Mouse (Mus musculus) MEL (cell line): Measurements from ENCODE around the gene Slitrk5. TPM values are rescaled to one million over a fixed set of nuclear protein-coding genes. Genes with fewer than 3 reads are reported as not detected.

Experiments
- DNase-seq: peaks from one replicate; pipeline ENCODE4 v3.0.0; 2011; ENCODE audit warnings: low read depth, low spot score
- H3K27ac ChIP-seq: 2 replicates; pipeline ENCODE4 v1.5.1; 2012; ENCODE audit warnings: low read depth, mild to moderate bottlenecking, control low read depth, low read length, moderate library complexity; ENCODE audit not compliant: control insufficient read depth
- H3K27me3 ChIP-seq, 2 experiments: fragments of 150-350 bp in 1 of 2; sonication (generic) in 1 of 2; 2 replicates each; pipeline ENCODE4 v1.6.1; 2012; ENCODE audit warnings: low read length in 2 of 2, mild to moderate bottlenecking in 2 of 2, improper control_type of control experiment in 1 of 2, moderate library complexity in 1 of 2; ENCODE audit not compliant: insufficient read depth in 2 of 2, control insufficient read depth in 1 of 2
- H3K36me3 ChIP-seq, 2 experiments: 2 replicates each; pipeline ENCODE4 v1.6.1; 2012 to 2014; ENCODE audit warnings: low read length in 2 of 2, improper control_type of control experiment in 1 of 2, inconsistent platforms in 1 of 2, mild to moderate bottlenecking in 1 of 2; ENCODE audit not compliant: insufficient read depth in 2 of 2, control insufficient read depth in 1 of 2
- H3K4me1 ChIP-seq, 2 experiments: fragments of 150-350 bp in 1 of 2; sonication (generic) in 1 of 2; 2 replicates each; pipeline ENCODE4 v1.6.1; 2012; ENCODE audit warnings: low read length in 2 of 2, improper control_type of control experiment in 1 of 2, mild to moderate bottlenecking in 1 of 2; ENCODE audit not compliant: insufficient read depth in 2 of 2, control insufficient read depth in 1 of 2
- H3K4me3 ChIP-seq, 2 experiments: fragments of 150-350 bp in 1 of 2; sonication (generic) in 1 of 2; 2 replicates each; pipeline ENCODE4 v1.5.1; 2012; ENCODE audit warnings: low read depth in 2 of 2, low read length in 2 of 2, mild to moderate bottlenecking in 2 of 2, moderate library complexity in 2 of 2, control low read depth in 1 of 2, improper control_type of control experiment in 1 of 2; ENCODE audit not compliant: control insufficient read depth in 1 of 2, insufficient read depth in 1 of 2
- H3K79me2 ChIP-seq: 2 replicates; pipeline ENCODE4 v1.6.1; 2012; ENCODE audit warnings: mild to moderate bottlenecking, low read length, moderate library complexity; ENCODE audit not compliant: control insufficient read depth, poor library complexity, insufficient read depth
- H3K9ac ChIP-seq: 2 replicates; pipeline ENCODE4 v1.6.1; 2012; ENCODE audit warnings: low read depth, mild to moderate bottlenecking, control low read depth, low read length, moderate library complexity; ENCODE audit not compliant: control insufficient read depth, poor library complexity, severe bottlenecking
- H3K9me3 ChIP-seq: fragments of 150-350 bp; sonication (generic); replicated peaks from 2 replicates; pipeline ENCODE4 v1.6.1; 2012; ENCODE audit warnings: mild to moderate bottlenecking, low read length, improper control_type of control experiment, moderate library complexity; ENCODE audit not compliant: insufficient read depth
- CHD1 ChIP-seq: IDR thresholded peaks from 2 replicates; pipeline ENCODE4 v1.6.1; 2012; ENCODE audit warnings: low read depth, mild to moderate bottlenecking, inconsistent platforms, low read length, improper control_type of control experiment
- CTCF ChIP-seq, 3 experiments: IDR thresholded peaks in 2 of 3; conservative IDR thresholded peaks in 1 of 3; 2 replicates each; pipeline ENCODE4 v1.5.1; 2011 to 2012; ENCODE audit warnings: low read length in 3 of 3, low read depth in 2 of 3, mild to moderate bottlenecking in 2 of 3, improper control_type of control experiment in 1 of 3, inconsistent platforms in 1 of 3, mixed read lengths in 1 of 3, moderate library complexity in 1 of 3; ENCODE audit not compliant: control insufficient read depth in 1 of 3, insufficient read depth in 1 of 3, poor library complexity in 1 of 3, severe bottlenecking in 1 of 3
- E2F4 ChIP-seq: IDR thresholded peaks from 2 replicates; pipeline ENCODE4 v1.6.1; 2011; ENCODE audit warnings: low read depth, low read length, improper control_type of control experiment, borderline replicate concordance
- EP300 ChIP-seq, 2 experiments: IDR thresholded peaks; 2 replicates each; pipeline ENCODE4 v1.6.1; 2011; ENCODE audit warnings: improper control_type of control experiment in 2 of 2, low read length in 2 of 2, low read depth in 1 of 2, mild to moderate bottlenecking in 1 of 2
- JUND ChIP-seq: IDR thresholded peaks from 2 replicates; pipeline ENCODE4 v1.6.1; 2011; ENCODE audit warnings: low read depth, mild to moderate bottlenecking, improper control_type of control experiment, low read length
- MAZ ChIP-seq: IDR thresholded peaks from 2 replicates; pipeline ENCODE4 v1.6.1; 2012; ENCODE audit warnings: low read depth, mild to moderate bottlenecking, inconsistent platforms, low read length, improper control_type of control experiment
- MEF2A ChIP-seq: IDR thresholded peaks from 2 replicates; pipeline ENCODE4 v1.6.1; 2014; ENCODE audit warnings: low read depth, mild to moderate bottlenecking, inconsistent platforms, low read length, improper control_type of control experiment; ENCODE audit not compliant: poor library complexity, insufficient replicate concordance, severe bottlenecking; ENCODE audit errors: extremely low read depth
- MYB ChIP-seq: IDR thresholded peaks from 2 replicates; pipeline ENCODE4 v1.6.1; 2011; ENCODE audit warnings: mild to moderate bottlenecking, low read depth, low read length, improper control_type of control experiment
- NELFE ChIP-seq: IDR thresholded peaks from 2 replicates; pipeline ENCODE4 v1.6.1; 2011; ENCODE audit warnings: low read depth, low read length, improper control_type of control experiment
- NRF1 ChIP-seq: IDR thresholded peaks from 2 replicates; pipeline ENCODE4 v1.6.1; 2014; ENCODE audit warnings: low read depth, mild to moderate bottlenecking, inconsistent platforms, low read length, improper control_type of control experiment, moderate library complexity; ENCODE audit not compliant: poor library complexity, insufficient read depth, severe bottlenecking
- POLR2A ChIP-seq, 2 experiments: IDR thresholded peaks; 2 replicates each; pipeline ENCODE4 v1.6.1; 2011 to 2012; ENCODE audit warnings: low read length in 2 of 2, mild to moderate bottlenecking in 2 of 2, control low read depth in 1 of 2, improper control_type of control experiment in 1 of 2, low read depth in 1 of 2, moderate library complexity in 1 of 2; ENCODE audit not compliant: control insufficient read depth in 1 of 2, insufficient read depth in 1 of 2, poor library complexity in 1 of 2
- RCOR1 ChIP-seq: IDR thresholded peaks from 2 replicates; pipeline ENCODE4 v1.6.1; 2012; ENCODE audit warnings: low read depth, mild to moderate bottlenecking, inconsistent platforms, low read length, improper control_type of control experiment
- TAL1 ChIP-seq: IDR thresholded peaks from 2 replicates; pipeline ENCODE4 v1.6.1; 2012; ENCODE audit warnings: mild to moderate bottlenecking, inconsistent platforms, low read length, moderate library complexity, mixed read lengths
- TCF12 ChIP-seq: IDR thresholded peaks from 2 replicates; pipeline ENCODE4 v1.6.1; 2014; ENCODE audit warnings: low read depth, mild to moderate bottlenecking, inconsistent platforms, low read length, improper control_type of control experiment, moderate library complexity
- USF1 ChIP-seq: IDR thresholded peaks from 2 replicates; pipeline ENCODE4 v1.6.1; 2014; ENCODE audit warnings: low read depth, mild to moderate bottlenecking, inconsistent platforms, low read length, improper control_type of control experiment, moderate library complexity
- USF2 ChIP-seq, 2 experiments: IDR thresholded peaks; 2 replicates each; pipeline ENCODE4 v1.6.1; 2011 to 2012; ENCODE audit warnings: improper control_type of control experiment in 2 of 2, low read length in 2 of 2, borderline replicate concordance in 1 of 2, inconsistent platforms in 1 of 2, low read depth in 1 of 2, mild to moderate bottlenecking in 1 of 2; ENCODE audit not compliant: insufficient read depth in 1 of 2
- polyA plus RNA-seq, 2 experiments: library from polyadenylated mRNA; stranded (reverse) in 1 of 2; unstranded in 1 of 2; fragments of >175 nt in 1 of 2; fragments of >200 nt in 1 of 2; gene quantifications; 2 replicates each; pipeline versions ENCODE4 v1.2.1 to v1.2.4; 2012; ENCODE audit warnings: low replicate concordance in 2 of 2, low read depth in 1 of 2; ENCODE audit not compliant: insufficient read length in 2 of 2, insufficient read depth in 1 of 2, missing spikeins in 1 of 2
- total RNA-seq: library from RNA; depleted of rRNA; stranded (reverse); fragments of 300-350 nt; gene quantifications from 2 replicates; pipeline ENCODE4 v1.2.3, GENCODE M21; 2012

Gene Slitrk5
- total and polyA plus RNA-seq, 3 experiments = not detected

GRCm38 (mm10) chr14:111676851-111677291 is 2.0 kb downstream of the Slitrk5 start:
- Histone ChIP-seq H3K36me3 (no peaks in the 10 kb centered on the region), H3K27ac (no peak overlapping the region), H3K79me2 (no peaks in the 10 kb centered on the region), H3K9me3 (no peaks in the 10 kb centered on the region), H3K27me3 (no peaks in the 10 kb centered on the region), H3K4me1 (no peaks in the 10 kb centered on the region), H3K4me3 (no peak overlapping the region), H3K9ac (no peak overlapping the region)
- TF ChIP-seq CTCF (IDR thresholded peaks at IDR 0.05 in 2 of 3, conservative IDR thresholded peaks at IDR 0.05 in 1 of 3; ENCODE audit: control insufficient read depth in 1 of 3, insufficient read depth in 1 of 3, low read depth in 2 of 3, low read length in 3 of 3, poor library complexity in 1 of 3, severe bottlenecking in 1 of 3) (no peak), POLR2A (IDR thresholded peaks at IDR 0.05; ENCODE audit: control insufficient read depth in 1 of 2, insufficient read depth in 1 of 2, low read depth in 1 of 2, low read length in 2 of 2, poor library complexity in 1 of 2) (no peak), NRF1 (no peak), USF1 (no peak), TAL1 (no peak), NELFE (no peak)
- no peak for DNase-seq

DNA sequence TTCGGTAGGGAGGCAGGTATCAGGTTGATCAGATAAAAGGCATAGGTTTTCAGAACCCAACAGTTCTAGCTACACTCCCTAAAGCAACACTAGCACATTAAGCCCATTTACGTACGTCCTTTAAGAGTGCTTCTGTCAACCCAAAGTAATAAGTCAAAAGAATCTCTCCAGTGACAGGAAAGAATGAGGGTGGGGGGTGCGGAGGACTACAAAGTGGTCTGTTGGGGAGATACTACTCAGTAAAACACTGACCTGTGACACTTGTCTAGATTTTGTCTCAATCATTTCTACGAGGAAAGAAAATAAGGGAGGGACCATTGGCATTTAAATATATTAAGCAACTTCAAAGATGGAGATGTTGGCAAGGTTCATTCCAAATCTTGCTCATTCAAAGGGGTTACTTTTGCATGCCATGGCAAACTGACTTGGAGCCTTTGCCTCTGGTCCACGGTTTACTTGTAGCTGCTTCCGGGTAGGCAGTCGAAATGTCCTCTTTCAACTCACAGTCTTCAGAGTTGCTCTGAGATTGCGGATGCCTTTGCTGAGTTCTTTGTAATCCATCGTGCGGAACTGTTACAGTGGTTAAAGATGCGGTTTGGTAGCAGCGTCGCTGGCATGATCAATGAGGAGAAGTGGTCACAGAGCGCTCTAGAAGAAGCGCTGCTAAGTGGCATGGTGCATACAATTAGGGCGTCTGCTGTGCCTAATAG is 2.6 kb downstream of the Slitrk5 start:
- H3K9ac ChIP-seq = no peak overlapping the region
- no peaks in the 10 kb centered on the region for H3K4me1 ChIP-seq
- no peaks in the 10 kb centered on the region for H3K27me3 ChIP-seq
- DNase-seq = no peak
- no peaks in the 10 kb centered on the region for H3K9me3 ChIP-seq
- no peak overlapping the region for H3K4me3 ChIP-seq
- H3K79me2 ChIP-seq = no peaks in the 10 kb centered on the region
- no peak overlapping the region for H3K27ac ChIP-seq
- TF ChIP-seq JUND = no peak
- TF ChIP-seq TCF12 = no peak
- no peak for TF ChIP-seq RCOR1
- no peak for TF ChIP-seq MYB
- no peak for TF ChIP-seq TAL1
- no peak for TF ChIP-seq MAZ
- TF ChIP-seq CHD1 = no peak
- TF ChIP-seq E2F4 = no peak
- TF ChIP-seq USF2 (IDR thresholded peaks at IDR 0.05; ENCODE audit: borderline replicate concordance in 1 of 2, insufficient read depth in 1 of 2, low read depth in 1 of 2, low read length in 2 of 2) = no peak
- TF ChIP-seq MEF2A = no peak
- TF ChIP-seq EP300 (IDR thresholded peaks at IDR 0.05; ENCODE audit: low read depth in 1 of 2, low read length in 2 of 2) = no peak
- no peaks in the 10 kb centered on the region for H3K36me3 ChIP-seq
